ENCODE assay signal across 1 mouse cellular context in genomic region chr7:141143112-141143511, GRCm38 (mm10).
A peak's percentile ranks its signal among the peaks of the same experiment; 100 is the strongest.
TF ChIP-seq lines count a peak whose summit lies in the region.

No protein-coding gene starts in this region.

TF ChIP-seq in CH12.LX, 34 proteins besides CTCF, POLR2A, EP300 and RAD21:
- TF ChIP-seq ZC3H11A (IDR thresholded peaks at IDR 0.05; ENCODE audit: low read depth, low read length) = no peak
- peak; percentile 32; the same call in 1 of the 2 replicates for TF ChIP-seq SMC3 (IDR thresholded peaks at IDR 0.05; ENCODE audit: low read depth, low read length)
- TF ChIP-seq JUND (conservative IDR thresholded peaks at IDR 0.05; ENCODE audit: low read depth, low read length) = no peak
